Mouse (Mus musculus) right cerebral cortex, postnatal 4 days (tissue): ENCODE measurements around the gene Josd2.

Experiments
- DNase-seq: peaks from one replicate; pipeline ENCODE4 v3.0.0-alpha.2; 2022

The Josd2 gene

GRCm38 (mm10) chr7:44501563-44502115 lies 33.9 kb downstream of the Josd2 start:
- peak; percentile 83 for DNase-seq

DNA sequence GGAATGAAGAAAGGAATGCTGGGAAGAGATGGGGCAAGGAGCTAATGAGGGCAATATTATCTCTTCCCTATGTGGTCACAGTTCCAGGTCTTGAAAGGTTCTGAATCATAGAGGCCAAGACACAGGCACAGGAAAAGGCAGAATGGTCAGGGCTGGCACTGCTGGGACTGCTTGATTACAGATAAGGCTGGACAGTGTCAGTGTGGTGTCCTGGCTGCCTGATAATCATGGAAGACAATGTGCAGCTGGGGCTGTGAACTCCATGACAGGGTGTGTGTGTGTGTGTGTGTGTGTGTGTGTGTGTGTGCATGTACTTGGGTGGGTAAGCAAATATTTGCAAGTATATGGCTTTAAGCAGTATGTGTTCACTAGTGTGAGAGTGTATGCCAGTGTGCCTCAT lies 39.7 kb downstream of the Josd2 start:
- DNase-seq: no peak

DNA sequence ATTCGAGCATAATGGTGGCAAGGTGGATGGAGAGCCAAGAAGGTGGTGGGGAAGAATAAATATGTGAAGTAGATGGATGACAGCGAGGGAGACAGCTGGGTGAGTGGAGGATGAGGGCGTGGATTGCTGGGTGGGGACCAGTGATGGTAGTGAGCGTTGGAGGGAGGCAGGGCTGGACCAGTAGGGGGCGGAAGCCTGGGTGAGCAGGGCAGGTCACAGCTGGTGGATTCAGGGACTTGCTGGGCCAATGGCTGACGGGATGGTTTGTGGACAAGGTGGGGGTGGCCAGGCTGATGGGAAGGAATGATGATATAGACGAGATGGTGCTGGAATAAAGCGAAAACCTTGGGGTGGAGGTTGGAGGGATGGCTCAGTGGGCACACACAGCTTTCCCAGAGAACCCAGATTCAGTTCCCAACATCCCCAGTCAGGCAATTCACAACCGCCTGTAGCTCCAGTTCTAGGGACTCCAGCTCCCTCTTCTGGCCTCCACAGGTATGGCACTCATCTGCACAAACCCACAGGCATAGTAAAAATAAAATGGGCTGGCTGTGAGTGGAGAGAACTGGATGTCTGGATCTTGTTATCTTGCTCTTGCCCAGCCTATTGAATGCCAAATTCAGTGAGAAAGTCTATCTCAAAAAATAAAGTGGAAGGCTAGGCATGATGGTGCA lies 51.6 kb downstream of the Josd2 start:
- no peak for DNase-seq

- no peak for DNase-seq
Observed at GRCm38 (mm10) chr7:44520990-44521389, 53.2 kb downstream of the Josd2 start.
